Mouse (Mus musculus) testis, adult 2 months (tissue): ENCODE measurements around the gene Gm20820. TPM values are rescaled to one million over a fixed set of nuclear protein-coding genes. Genes with fewer than 3 reads are reported as not detected.
"Not testable (repeated sequence)": the region's sequence is repeated elsewhere in the genome, so short reads cannot be mapped to it uniquely, and the experiment has no call there.

ENCODE experiments used
- H3K27ac ChIP-seq: fragments of 200-500 bp; 2 replicates; pipeline ENCODE4 v1.5.1; 2012; ENCODE audit warnings: low read depth, low read length; ENCODE audit not compliant: control insufficient read depth, insufficient read depth
- H3K27me3 ChIP-seq: fragments of 200-500 bp; 2 replicates; pipeline ENCODE4 v1.6.1; 2012; ENCODE audit warnings: mild to moderate bottlenecking, low read length, moderate library complexity; ENCODE audit not compliant: control insufficient read depth, insufficient read depth
- H3K36me3 ChIP-seq: fragments of 200-500 bp; 2 replicates; pipeline ENCODE4 v1.6.1; 2012; ENCODE audit warnings: mild to moderate bottlenecking, low read length; ENCODE audit not compliant: control insufficient read depth, insufficient read depth
- H3K4me1 ChIP-seq: fragments of 200-500 bp; 2 replicates; pipeline ENCODE4 v1.6.1; 2012; ENCODE audit warnings: low read length; ENCODE audit not compliant: control insufficient read depth, insufficient read depth
- H3K4me3 ChIP-seq: fragments of 200-500 bp; 2 replicates; pipeline ENCODE4 v1.5.1; 2012; ENCODE audit warnings: low read depth, mild to moderate bottlenecking, low read length, moderate library complexity, mixed read lengths; ENCODE audit not compliant: control insufficient read depth
- polyA plus RNA-seq: library from polyadenylated mRNA; depleted of rRNA; stranded (reverse); fragments of >200 nt; gene quantifications from 2 replicates; pipeline ENCODE4 v1.2.3, GENCODE M21; 2012; rRNA removed

Gm20820 gene
- polyA plus RNA-seq = not detected in 2 replicates

- not testable (repeated sequence) for H3K4me3 ChIP-seq, H3K36me3 ChIP-seq, H3K4me1 ChIP-seq, H3K27ac ChIP-seq, H3K27me3 ChIP-seq
Measured at GRCm38 (mm10) chrY:86061472-86061871, at the start of gene Gm20820. Gene Gm20820 (plus strand): TSS chrY:86061772.
